Mouse (Mus musculus) erythroblast, embryonic 14.5 days (primary cell): ENCODE measurements around the gene Kcnk2.

Experiments
- GATA1 ChIP-seq: IDR thresholded peaks from 2 replicates; pipeline ENCODE4 v1.6.1; 2012; ENCODE audit warnings: low read length, inconsistent platforms, mixed read lengths
- TAL1 ChIP-seq: IDR thresholded peaks from 3 replicates; pipeline ENCODE4 v1.6.1; 2012; ENCODE audit warnings: low read length, inconsistent platforms, mixed read lengths

DNA sequence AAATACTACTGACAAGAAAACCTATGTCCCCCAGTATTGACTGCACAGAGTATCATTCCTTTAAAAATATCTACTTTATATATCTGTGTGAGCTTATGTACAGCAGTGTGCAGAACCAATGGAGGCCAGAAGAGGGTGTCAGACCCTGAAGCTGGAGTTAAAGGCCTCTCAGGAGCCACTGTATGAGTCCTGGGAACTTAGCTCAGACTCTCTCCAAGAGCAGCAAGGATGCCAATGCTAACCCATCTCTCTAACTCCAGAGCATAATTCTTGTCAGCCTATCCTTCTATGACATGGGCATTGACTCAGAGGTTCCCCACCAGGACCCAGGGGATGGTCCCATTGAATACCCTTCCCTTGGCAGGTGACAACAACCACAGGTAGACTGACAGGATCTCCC is 148.4 kb downstream of the Kcnk2 start:
- TF ChIP-seq GATA1 (no peak), TAL1 (no peak)
